Mouse (Mus musculus) bone marrow macrophage, adult 2 months (primary cell): ENCODE measurements at regions not wholly inside any gene's neighbourhood (a gene's known extent, or its start where the extent isn't known, plus 50 kb on each side); places are given as distances from the start of the nearest gene placed in this dataset.

Experiments used
- CTCF ChIP-seq: IDR thresholded peaks from 2 replicates; pipeline ENCODE4 v1.5.1; 2012; ENCODE audit warnings: low read depth, mild to moderate bottlenecking, low read length, moderate library complexity
- POLR2A ChIP-seq: IDR thresholded peaks from 2 replicates; pipeline ENCODE4 v1.6.1; 2012; ENCODE audit warnings: mild to moderate bottlenecking, low read depth, low read length, borderline replicate concordance

DNA sequence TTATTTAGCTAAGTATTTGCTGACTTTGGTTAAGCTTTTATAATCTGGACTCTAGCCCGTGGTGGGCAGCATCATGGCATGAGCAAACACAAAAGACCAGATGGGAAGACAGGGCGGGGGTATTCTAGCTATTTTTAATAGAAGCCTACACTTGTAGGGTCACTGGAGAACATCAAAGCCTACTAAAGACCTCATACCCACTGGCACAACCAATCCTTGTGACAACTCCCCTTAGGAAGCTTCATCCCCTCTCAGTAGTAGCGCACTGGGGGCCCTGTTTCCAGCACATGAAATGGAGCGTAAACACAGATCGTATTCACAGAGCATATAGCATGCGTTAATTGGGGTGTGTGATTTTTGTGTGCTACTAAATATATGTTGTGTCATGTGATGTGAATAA, 202.4 kb downstream of the Smoc2 start:
- TF ChIP-seq CTCF (no peak), POLR2A (no peak)
